Mouse (Mus musculus) thymus, adult 2 months (tissue): ENCODE measurements around the gene Chd6.

Experiments
- CTCF ChIP-seq: fragments of 200-500 bp; IDR thresholded peaks from 2 replicates; pipeline ENCODE4 v1.5.1; 2012; ENCODE audit warnings: mild to moderate bottlenecking, control low read depth, low read length, moderate library complexity, borderline replicate concordance; ENCODE audit not compliant: control insufficient read depth, poor library complexity, insufficient read depth; ENCODE audit errors: extremely low read depth
- POLR2A ChIP-seq: fragments of 200-500 bp; IDR thresholded peaks from 2 replicates; pipeline ENCODE4 v1.6.1; 2012; ENCODE audit warnings: mild to moderate bottlenecking, low read length, control low read depth, moderate library complexity; ENCODE audit not compliant: control insufficient read depth, poor library complexity, insufficient read depth; ENCODE audit errors: extremely low read depth

DNA sequence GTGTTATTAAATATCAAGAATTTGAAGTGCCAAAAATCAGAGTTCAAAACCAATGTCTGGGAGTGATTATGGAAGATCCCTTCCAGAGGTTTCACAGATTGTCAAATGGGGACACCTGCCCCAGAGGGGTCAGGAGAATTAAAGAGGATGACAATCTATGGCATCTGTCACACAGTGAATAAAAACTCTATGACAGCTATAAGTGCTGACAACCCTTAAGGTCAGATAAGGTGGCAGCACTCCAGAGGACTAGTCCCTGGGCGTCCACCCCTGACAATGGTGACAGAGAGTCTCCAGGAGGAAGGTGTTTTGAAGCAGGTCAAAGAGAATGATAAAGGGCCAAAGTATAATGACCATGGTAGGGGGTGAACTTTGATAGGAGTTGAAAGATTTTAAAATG lies 44.0 kb downstream of the Chd6 start:
- TF ChIP-seq CTCF (no peak), POLR2A (no peak)
